Mouse (Mus musculus) heart, embryonic 13.5 days (tissue): ENCODE measurements around the gene Irf2. TPM values are rescaled to one million over a fixed set of nuclear protein-coding genes. Genes with fewer than 3 reads are reported as not detected.

Experiments used
- ATAC-seq: fragments of 200-750 bp; cut with Nextera tagmentation; 2 replicates; pipeline ENCODE4 v1.8.0; 2017; ENCODE audit warnings: moderate TSS enrichment; ENCODE audit not compliant: insufficient number of reproducible peaks, low FRiP score, low TSS enrichment; ENCODE audit errors: extremely low read depth
- H3K27ac ChIP-seq: fragments of 300-500 bp; sonication (generic); replicated peaks from 2 replicates; pipeline ENCODE4 v1.5.1; 2015; ENCODE audit warnings: moderate library complexity, mild to moderate bottlenecking, inconsistent platforms
- H3K27me3 ChIP-seq: fragments of 300-500 bp; sonication (generic); replicated peaks from 2 replicates; pipeline ENCODE4 v1.6.1; 2015; ENCODE audit warnings: mild to moderate bottlenecking, inconsistent platforms
- H3K36me3 ChIP-seq: fragments of 300-500 bp; sonication (generic); 2 replicates; pipeline ENCODE4 v1.6.1; 2015; ENCODE audit warnings: mild to moderate bottlenecking, inconsistent platforms
- H3K4me1 ChIP-seq: fragments of 300-500 bp; sonication (generic); 2 replicates; pipeline ENCODE4 v1.6.1; 2015; ENCODE audit warnings: inconsistent platforms
- H3K4me2 ChIP-seq: fragments of 300-500 bp; sonication (generic); 2 replicates; pipeline ENCODE4 v1.6.1; 2015; ENCODE audit warnings: inconsistent platforms, mild to moderate bottlenecking, moderate library complexity
- H3K4me3 ChIP-seq: fragments of 300-500 bp; sonication (generic); 2 replicates; pipeline ENCODE4 v1.5.1; 2015; ENCODE audit warnings: moderate library complexity, mild to moderate bottlenecking, inconsistent platforms
- H3K9ac ChIP-seq: fragments of 300-500 bp; sonication (generic); 2 replicates; pipeline ENCODE4 v1.6.1; 2015; ENCODE audit warnings: inconsistent platforms, mild to moderate bottlenecking, moderate library complexity
- H3K9me3 ChIP-seq: fragments of 300-500 bp; sonication (generic); 2 replicates; pipeline ENCODE4 v1.6.1; 2016; ENCODE audit warnings: inconsistent platforms
- WGBS: fragments of 180-500 bp; shearing (Covaris S2); methylation state at CpG from one replicate; pipeline ENCODE4 v1.1.7; 2015; ENCODE audit warnings: mixed read lengths; 5-methylcytosine and 5-hydroxymethylcytosine counted together
- polyA plus RNA-seq: library from polyadenylated mRNA; unstranded; fragments of >200 nt; fragmentation: Nextera tagmentation; extraction: Ambion mirVana; gene quantifications from 2 replicates; pipeline ENCODE4 v1.2.1, GENCODE M21; 2015

Gene Irf2
- polyA plus RNA-seq, 1 experiment from 2014 or later: 10.8 TPM

- H3K27ac ChIP-seq: no peak overlapping the region
- peaks cover 12% of the 10 kb centered on the region for H3K36me3 ChIP-seq
- no peak for ATAC-seq
- WGBS: 78% methylated on average over 2 of the region's 2 CpGs
- H3K9me3 ChIP-seq: no peaks in the 10 kb centered on the region
- H3K4me2 ChIP-seq: no peak overlapping the region
- no peak overlapping the region for H3K4me3 ChIP-seq
- peaks cover 18% of the 10 kb centered on the region for H3K4me1 ChIP-seq
- H3K27me3 ChIP-seq: no peaks in the 10 kb centered on the region
- H3K9ac ChIP-seq: no peak overlapping the region
These were observed 19.1 kb downstream of the Irf2 start for GRCm38 (mm10) chr8:46758676-46759075.

- Histone ChIP-seq H3K9me3 (no peaks in the 10 kb centered on the region), H3K4me1 (peaks cover 12% of the 10 kb centered on the region; the same call in 1 of the 2 replicates), H3K4me2 (no peak overlapping the region), H3K36me3 (peaks cover 12% of the 10 kb centered on the region), H3K27me3 (no peaks in the 10 kb centered on the region), H3K4me3 (no peak overlapping the region), H3K9ac (no peak overlapping the region), H3K27ac (no peak overlapping the region)
- no peak for ATAC-seq
- 79% methylated on average over 7 of the region's 7 CpGs for WGBS
These were observed 20.0 kb downstream of the Irf2 start for GRCm38 (mm10) chr8:46759562-46759961.

- Histone ChIP-seq H3K27me3 (no peaks in the 10 kb centered on the region), H3K27ac (no peak overlapping the region), H3K4me3 (no peak overlapping the region), H3K36me3 (peaks cover 14% of the 10 kb centered on the region), H3K9me3 (no peaks in the 10 kb centered on the region), H3K9ac (no peak overlapping the region), H3K4me2 (no peak overlapping the region), H3K4me1 (peaks cover 18% of the 10 kb centered on the region; the same call in 1 of the 2 replicates)
- 88% methylated on average over 7 of the region's 7 CpGs for WGBS
- ATAC-seq: no peak
These were observed 21.2 kb downstream of the Irf2 start for GRCm38 (mm10) chr8:46760701-46761100.

GRCm38 (mm10) chr8:46761454-46761853 lies 21.9 kb downstream of the Irf2 start:
- no peaks in the 10 kb centered on the region for H3K9me3 ChIP-seq
- H3K27ac ChIP-seq: no peak overlapping the region
- H3K36me3 ChIP-seq: peaks cover 15% of the 10 kb centered on the region
- ATAC-seq: no peak
- no peaks in the 10 kb centered on the region for H3K27me3 ChIP-seq
- peaks cover 21% of the 10 kb centered on the region; the same call in 1 of the 2 replicates for H3K4me1 ChIP-seq
- H3K4me3 ChIP-seq: no peak overlapping the region
- 77% methylated on average over 6 of the region's 6 CpGs for WGBS
- no peak overlapping the region for H3K9ac ChIP-seq
- no peak overlapping the region for H3K4me2 ChIP-seq

- Histone ChIP-seq H3K9me3 (no peaks in the 10 kb centered on the region), H3K27ac (peak overlapping the region; percentile 32; the same call in 1 of the 2 replicates), H3K27me3 (no peaks in the 10 kb centered on the region), H3K36me3 (peaks cover 14% of the 10 kb centered on the region), H3K9ac (peak overlapping the region; percentile 28; the same call in 1 of the 2 replicates), H3K4me1 (peaks cover 31% of the 10 kb centered on the region), H3K4me3 (no peak overlapping the region), H3K4me2 (no peak overlapping the region)
- no peak for ATAC-seq
- 71% methylated on average over 11 of the region's 11 CpGs for WGBS
These were observed 30.1 kb downstream of the Irf2 start for GRCm38 (mm10) chr8:46769408-46770180.

GRCm38 (mm10) chr8:46770905-46771516 lies 31.5 kb downstream of the Irf2 start:
- 82% methylated on average over 7 of the region's 7 CpGs for WGBS
- no peak overlapping the region for H3K4me2 ChIP-seq

GRCm38 (mm10) chr8:46772801-46773200 lies 33.3 kb downstream of the Irf2 start:
- no peak for ATAC-seq
- peaks cover 22% of the 10 kb centered on the region for H3K4me1 ChIP-seq
- no peak overlapping the region for H3K27ac ChIP-seq
- H3K27me3 ChIP-seq: no peaks in the 10 kb centered on the region
- H3K36me3 ChIP-seq: peaks cover 11% of the 10 kb centered on the region
- H3K9me3 ChIP-seq: no peaks in the 10 kb centered on the region
- H3K9ac ChIP-seq: no peak overlapping the region
- no peak overlapping the region for H3K4me2 ChIP-seq
- 90% methylated on average over 6 of the region's 6 CpGs for WGBS
- H3K4me3 ChIP-seq: no peak overlapping the region

More at GRCm38 (mm10) chr8:46770905-46771516, 31.5 kb downstream of the Irf2 start:
- Histone ChIP-seq H3K4me1 (peaks cover 23% of the 10 kb centered on the region), H3K4me3 (no peak overlapping the region), H3K36me3 (peaks cover 15% of the 10 kb centered on the region), H3K27ac (no peak overlapping the region), H3K9me3 (no peaks in the 10 kb centered on the region), H3K27me3 (no peaks in the 10 kb centered on the region), H3K9ac (no peak overlapping the region)
- ATAC-seq: no peak

GRCm38 (mm10) chr8:46777760-46778460 lies 38.4 kb downstream of the Irf2 start:
- Histone ChIP-seq H3K4me1 (peaks cover 10% of the 10 kb centered on the region; the same call in 1 of the 2 replicates), H3K4me3 (no peak overlapping the region), H3K27ac (no peak overlapping the region), H3K27me3 (no peaks in the 10 kb centered on the region), H3K9ac (no peak overlapping the region), H3K9me3 (no peaks in the 10 kb centered on the region), H3K4me2 (no peak overlapping the region), H3K36me3 (peaks cover 26% of the 10 kb centered on the region)
- 82% methylated on average over 10 of the region's 10 CpGs for WGBS
- ATAC-seq: no peak

GRCm38 (mm10) chr8:46781067-46781657 lies 41.6 kb downstream of the Irf2 start:
- Histone ChIP-seq H3K9me3 (no peaks in the 10 kb centered on the region), H3K27ac (no peak overlapping the region), H3K4me1 (peaks cover 11% of the 10 kb centered on the region), H3K9ac (no peak overlapping the region), H3K4me3 (no peak overlapping the region), H3K36me3 (peaks cover 15% of the 10 kb centered on the region), H3K4me2 (no peak overlapping the region), H3K27me3 (no peaks in the 10 kb centered on the region)
- WGBS: 73% methylated on average over 6 of the region's 6 CpGs
- no peak for ATAC-seq

- H3K27me3 ChIP-seq: no peaks in the 10 kb centered on the region
- H3K36me3 ChIP-seq: peaks cover 20% of the 10 kb centered on the region
- H3K4me2 ChIP-seq: no peak overlapping the region
- no peak for ATAC-seq
- H3K27ac ChIP-seq: no peak overlapping the region
- 90% methylated on average over 5 of the region's 5 CpGs for WGBS
- H3K9ac ChIP-seq: no peak overlapping the region
- peaks cover 11% of the 10 kb centered on the region for H3K4me1 ChIP-seq
- no peak overlapping the region for H3K4me3 ChIP-seq
- no peaks in the 10 kb centered on the region for H3K9me3 ChIP-seq
These were observed 42.7 kb downstream of the Irf2 start for GRCm38 (mm10) chr8:46782254-46782653.

GRCm38 (mm10) chr8:46785070-46785469 lies 45.5 kb downstream of the Irf2 start:
- peaks cover 25% of the 10 kb centered on the region for H3K4me1 ChIP-seq
- peaks cover 18% of the 10 kb centered on the region for H3K36me3 ChIP-seq
- H3K27me3 ChIP-seq: no peaks in the 10 kb centered on the region
- 52% methylated on average over 2 of the region's 2 CpGs for WGBS
- no peak overlapping the region for H3K9ac ChIP-seq
- 0 out of 2 replicates have a peak, but pooled peaks cover 3% of the 10 kb centered on the region for H3K9me3 ChIP-seq
- no peak overlapping the region for H3K4me3 ChIP-seq
- no peak overlapping the region for H3K4me2 ChIP-seq
- H3K27ac ChIP-seq: no peak overlapping the region
- ATAC-seq: no peak
